Mouse (Mus musculus): ENCODE results near the gene Usp9x. TPM values are rescaled to one million over a fixed set of nuclear protein-coding genes. Genes with fewer than 3 reads are reported as not detected.

Usp9x gene
- total and polyA plus RNA-seq, 3 experiments = 89.3 to 328 (median 118) TPM

- no peaks in the 10 kb centered on the region for H3K27me3 ChIP-seq (ENCODE audit: control insufficient read depth in 1 of 2, insufficient read depth in 2 of 2, low read length in 2 of 2)
- H3K9me3 ChIP-seq (replicated peaks; ENCODE audit: insufficient read depth, low read length) = no peaks in the 10 kb centered on the region
- no peak for DNase-seq (ENCODE audit: low read depth, low spot score)
- H3K4me1 ChIP-seq (ENCODE audit: control insufficient read depth in 1 of 2, insufficient read depth in 2 of 2, low read length in 2 of 2) = peaks cover 2% of the 10 kb centered on the region in 2 experiments; a peak in 1 of 4 replicates
- no peak overlapping the region for H3K4me3 ChIP-seq (ENCODE audit: control insufficient read depth in 1 of 2, insufficient read depth in 1 of 2, low read depth in 2 of 2, low read length in 2 of 2)
- H3K36me3 ChIP-seq (ENCODE audit: control insufficient read depth in 1 of 2, insufficient read depth in 2 of 2, low read length in 2 of 2) = peaks cover 0 to 3% of the 10 kb centered on the region in 2 experiments; a peak in 2 of 4 replicates
- H3K79me2 ChIP-seq (ENCODE audit: control insufficient read depth, insufficient read depth, low read length, poor library complexity) = no peaks in the 10 kb centered on the region
- H3K9ac ChIP-seq (ENCODE audit: control insufficient read depth, low read depth, low read length, poor library complexity, severe bottlenecking) = no peak overlapping the region
- no peak overlapping the region for H3K27ac ChIP-seq (ENCODE audit: control insufficient read depth, low read depth, low read length)
- no peak for TF ChIP-seq RCOR1 (IDR thresholded peaks at IDR 0.05; ENCODE audit: low read depth, low read length)
- no peak for TF ChIP-seq POLR2AphosphoS2 (IDR thresholded peaks at IDR 0.05; ENCODE audit: low read length)
- no peak for TF ChIP-seq E2F4 (IDR thresholded peaks at IDR 0.05; ENCODE audit: borderline replicate concordance, low read depth, low read length)
- TF ChIP-seq NELFE (IDR thresholded peaks at IDR 0.05; ENCODE audit: low read depth, low read length) = no peak
- no peak for TF ChIP-seq CHD1 (IDR thresholded peaks at IDR 0.05; ENCODE audit: low read depth, low read length)
- TF ChIP-seq MAZ (IDR thresholded peaks at IDR 0.05; ENCODE audit: low read depth, low read length) = no peak
- TF ChIP-seq KAT2A (conservative IDR thresholded peaks at IDR 0.05; ENCODE audit: low read depth, low read length) = no peak
- no peak for TF ChIP-seq NRF1 (IDR thresholded peaks at IDR 0.05; ENCODE audit: insufficient read depth, low read depth, low read length, poor library complexity, severe bottlenecking)
- no peak for TF ChIP-seq ZKSCAN1 (IDR thresholded peaks at IDR 0.05; ENCODE audit: low read depth, low read length)
- no peak for TF ChIP-seq ZMIZ1 (IDR thresholded peaks at IDR 0.05; ENCODE audit: low read depth, low read length)
- TF ChIP-seq ELF1 (IDR thresholded peaks at IDR 0.05; ENCODE audit: low read depth, low read length) = no peak
- no peak for TF ChIP-seq TBP (IDR thresholded peaks at IDR 0.05; ENCODE audit: low read depth, low read length)
- no peak for TF ChIP-seq USF2 (IDR thresholded peaks at IDR 0.05; ENCODE audit: borderline replicate concordance in 1 of 2, insufficient read depth in 1 of 2, low read depth in 1 of 2, low read length in 2 of 2)
- TF ChIP-seq MXI1 (IDR thresholded peaks at IDR 0.05; ENCODE audit: low read depth, low read length) = no peak
- TF ChIP-seq MYC (IDR thresholded peaks at IDR 0.05; ENCODE audit: low read depth, low read length) = no peak
- no peak for TF ChIP-seq JUND (IDR thresholded peaks at IDR 0.05; ENCODE audit: low read depth, low read length)
- TF ChIP-seq MYB (IDR thresholded peaks at IDR 0.05; ENCODE audit: low read depth, low read length) = no peak
- TF ChIP-seq MAFK (IDR thresholded peaks at IDR 0.05; ENCODE audit: borderline replicate concordance, low read depth, low read length) = no peak
- TF ChIP-seq BHLHE40 (IDR thresholded peaks at IDR 0.05; ENCODE audit: borderline replicate concordance, low read depth, low read length) = no peak
- TF ChIP-seq RAD21 (IDR thresholded peaks at IDR 0.05; ENCODE audit: low read depth, low read length) = no peak
Observed at GRCm38 (mm10) chrX:13028156-13028555, 43.1 kb upstream of the Usp9x start.

GRCm38 (mm10) chrX:13029996-13030395 lies 41.3 kb upstream of the Usp9x start:
- Histone ChIP-seq H3K27ac (ENCODE audit: control insufficient read depth, low read depth, low read length) (no peak overlapping the region), H3K36me3 (ENCODE audit: control insufficient read depth in 1 of 2, insufficient read depth in 2 of 2, low read length in 2 of 2) (peaks cover 0 to 10% of the 10 kb centered on the region in 2 experiments; a peak in 2 of 4 replicates), H3K79me2 (ENCODE audit: control insufficient read depth, insufficient read depth, low read length, poor library complexity) (no peaks in the 10 kb centered on the region), H3K4me3 (ENCODE audit: control insufficient read depth in 1 of 2, insufficient read depth in 1 of 2, low read depth in 2 of 2, low read length in 2 of 2) (no peak overlapping the region), H3K27me3 (ENCODE audit: control insufficient read depth in 1 of 2, insufficient read depth in 2 of 2, low read length in 2 of 2) (no peaks in the 10 kb centered on the region), H3K9ac (ENCODE audit: control insufficient read depth, low read depth, low read length, poor library complexity, severe bottlenecking) (no peak overlapping the region), H3K4me1 (ENCODE audit: control insufficient read depth in 1 of 2, insufficient read depth in 2 of 2, low read length in 2 of 2) (peaks cover 0 to 5% of the 10 kb centered on the region in 2 experiments; a peak in 1 of 4 replicates), H3K9me3 (replicated peaks; ENCODE audit: insufficient read depth, low read length) (no peaks in the 10 kb centered on the region)
- DNase-seq (ENCODE audit: low read depth, low spot score) = no peak
- TF ChIP-seq ETS1 (IDR thresholded peaks at IDR 0.05; ENCODE audit: low read depth, low read length) (no peak), NELFE (IDR thresholded peaks at IDR 0.05; ENCODE audit: low read depth, low read length) (no peak), CHD1 (IDR thresholded peaks at IDR 0.05; ENCODE audit: low read depth, low read length) (no peak), UBTF (IDR thresholded peaks at IDR 0.05; ENCODE audit: borderline replicate concordance, insufficient read depth, low read depth, low read length) (no peak)
